Mouse (Mus musculus) monocyte, adult 5-6 weeks (primary cell): ENCODE measurements around the gene Hist2h3b. TPM values are rescaled to one million over a fixed set of nuclear protein-coding genes. Genes with fewer than 3 reads are reported as not detected.
"Not testable (repeated sequence)": the region's sequence is repeated elsewhere in the genome, so short reads cannot be mapped to it uniquely, and the experiment has no call there.

Experiments
- ATAC-seq: fragments of 153-309, 156-312 bp; replicated peaks from 2 replicates; pipeline ENCODE4 v1.8.0; 2017; ENCODE audit warnings: mild to moderate bottlenecking; ENCODE audit not compliant: low TSS enrichment, insufficient number of reproducible peaks, severe bottlenecking, poor library complexity, low FRiP score
- total RNA-seq: library from RNA; stranded (forward); fragments of 200-1000, 200-491, 200-594 nt; gene quantifications from 3 replicates; pipeline ENCODE4 v1.2.3, GENCODE M21; 2017

The Hist2h3b gene
- total RNA-seq, 1 experiment from 2014 or later, result 4.4 TPM

- ATAC-seq, result no peak
These were observed 31.0 kb upstream of the Hist2h3b start for GRCm38 (mm10) chr3:96237335-96237903.

GRCm38 (mm10) chr3:96237904-96238511, 30.4 kb upstream of the Hist2h3b start:
- no peak for ATAC-seq

- ATAC-seq, result peak; percentile 80
These were observed 29.3 kb upstream of the Hist2h3b start, which contains the start of gene Hist2h3c2 for GRCm38 (mm10) chr3:96238954-96239793. Gene Hist2h3c2, minus strand, starts transcription at chr3:96239127.

GRCm38 (mm10) chr3:96239949-96240798, 28.3 kb upstream of the Hist2h3b start, which contains the start of gene Hist2h2aa2:
Gene Hist2h2aa2, minus strand, starts transcription at chr3:96240276.
- peak; percentile 81 for ATAC-seq

- no peak for ATAC-seq
These were observed 27.7 kb upstream of the Hist2h3b start for GRCm38 (mm10) chr3:96240799-96241197.

- no peak for ATAC-seq
These were observed 24.4 kb upstream of the Hist2h3b start for GRCm38 (mm10) chr3:96243921-96244572.

GRCm38 (mm10) chr3:96245003-96245886, 23.2 kb upstream of the Hist2h3b start, which contains the start of gene Hist2h2aa1:
Gene Hist2h2aa1, plus strand, starts transcription at chr3:96245497.
- peak; percentile 85 for ATAC-seq

GRCm38 (mm10) chr3:96246018-96246417, 22.4 kb upstream of the Hist2h3b start:
- not testable (repeated sequence) for ATAC-seq

GRCm38 (mm10) chr3:96246427-96246856, 22.0 kb upstream of the Hist2h3b start, which contains the start of gene Hist2h3c1:
Gene Hist2h3c1, plus strand, starts transcription at chr3:96246685.
- ATAC-seq, result peak; percentile 81

GRCm38 (mm10) chr3:96247356-96248140, 20.9 kb upstream of the Hist2h3b start:
- no peak for ATAC-seq

- ATAC-seq, result no peak
These were observed 20.1 kb upstream of the Hist2h3b start for GRCm38 (mm10) chr3:96248141-96249033.

GRCm38 (mm10) chr3:96249034-96249345, 19.5 kb upstream of the Hist2h3b start:
- no peak for ATAC-seq

- no peak for ATAC-seq
These were observed 17.6 kb upstream of the Hist2h3b start for GRCm38 (mm10) chr3:96250890-96251289.

GRCm38 (mm10) chr3:96251787-96252186, 16.7 kb upstream of the Hist2h3b start:
- peak; percentile 86 for ATAC-seq

- ATAC-seq, result no peak
These were observed 13.6 kb upstream of the Hist2h3b start for GRCm38 (mm10) chr3:96254683-96255355.
